Mouse (Mus musculus): Measurements from ENCODE around the gene Dctpp1. TPM values are rescaled to one million over a fixed set of nuclear protein-coding genes. Genes with fewer than 3 reads are reported as not detected.
A peak's percentile ranks its signal among the peaks of the same experiment; 100 is the strongest.

Dctpp1 gene
- polyA plus RNA-seq (2015; fragmentation: Nextera tagmentation; extraction: Ambion mirVana), result 161 and 190 TPM in 2 replicates

GRCm38 (mm10) chr7:127260309-127261111 is at the start of gene Dctpp1:
Gene Dctpp1, minus strand, starts transcription at chr7:127260709.
- Histone ChIP-seq H3K9ac (peak within 1 kb of the TSS; percentile 54), H3K9me3 (no peaks in the 10 kb centered on the region), H3K36me3 (peaks cover 9% of the 10 kb centered on the region), H3K27ac (0 out of 2 replicates have a peak within 1 kb of the TSS, but pooled peaks have one; percentile 10), H3K27me3 (no peaks in the 10 kb centered on the region), H3K4me3 (peak within 1 kb of the TSS; percentile 57), H3K4me1 (peaks cover 17% of the 10 kb centered on the region), H3K4me2 (peak within 1 kb of the TSS; percentile 62)
- under 1% methylated on average over 50 of the region's 50 CpGs for WGBS
- ATAC-seq (ENCODE audit: borderline replicate concordance, extremely low read depth, low FRiP score, low TSS enrichment), result peak; percentile 98

- no peaks in the 10 kb centered on the region for H3K27me3 ChIP-seq
- no peaks in the 10 kb centered on the region for H3K4me1 ChIP-seq
- WGBS, result 64% methylated on average over 12 of the region's 12 CpGs
- no peaks in the 10 kb centered on the region for H3K9me3 ChIP-seq
- H3K4me3 ChIP-seq, result no peak overlapping the region
- H3K27ac ChIP-seq, result no peak overlapping the region
- no peak overlapping the region for H3K9ac ChIP-seq
- H3K4me2 ChIP-seq, result no peak overlapping the region
- H3K36me3 ChIP-seq, result no peaks in the 10 kb centered on the region
- ATAC-seq (ENCODE audit: borderline replicate concordance, extremely low read depth, low FRiP score, low TSS enrichment), result no peak
Measured at GRCm38 (mm10) chr7:127309951-127310350, 49.4 kb upstream of the Dctpp1 start.

- H3K36me3 ChIP-seq, result no peaks in the 10 kb centered on the region
- 70% methylated on average over 4 of the region's 4 CpGs for WGBS
- no peaks in the 10 kb centered on the region for H3K4me1 ChIP-seq
- no peaks in the 10 kb centered on the region for H3K9me3 ChIP-seq
- no peak overlapping the region for H3K4me3 ChIP-seq
- H3K9ac ChIP-seq, result no peak overlapping the region
- no peak overlapping the region for H3K27ac ChIP-seq
- no peaks in the 10 kb centered on the region for H3K27me3 ChIP-seq
- no peak for ATAC-seq (ENCODE audit: borderline replicate concordance, extremely low read depth, low FRiP score, low TSS enrichment)
- H3K4me2 ChIP-seq, result no peak overlapping the region
Measured at GRCm38 (mm10) chr7:127308887-127309286, 48.4 kb upstream of the Dctpp1 start.

GRCm38 (mm10) chr7:127308431-127308830 is 47.9 kb upstream of the Dctpp1 start:
- ATAC-seq (ENCODE audit: borderline replicate concordance, extremely low read depth, low FRiP score, low TSS enrichment), result no peak

GRCm38 (mm10) chr7:127297586-127298193 is 37.2 kb upstream of the Dctpp1 start:
- Histone ChIP-seq H3K4me1 (no peaks in the 10 kb centered on the region), H3K4me2 (no peak overlapping the region), H3K36me3 (no peaks in the 10 kb centered on the region), H3K27me3 (no peaks in the 10 kb centered on the region), H3K9ac (no peak overlapping the region), H3K9me3 (no peaks in the 10 kb centered on the region), H3K4me3 (no peak overlapping the region), H3K27ac (no peak overlapping the region)
- ATAC-seq (ENCODE audit: borderline replicate concordance, extremely low read depth, low FRiP score, low TSS enrichment), result no peak
- WGBS, result 90% methylated on average over 5 of the region's 5 CpGs

More at GRCm38 (mm10) chr7:127308431-127308830, 47.9 kb upstream of the Dctpp1 start:
- H3K9me3 ChIP-seq, result no peaks in the 10 kb centered on the region
- no peak overlapping the region for H3K9ac ChIP-seq
- H3K27me3 ChIP-seq, result no peaks in the 10 kb centered on the region
- H3K36me3 ChIP-seq, result no peaks in the 10 kb centered on the region
- H3K4me3 ChIP-seq, result no peak overlapping the region
- H3K4me1 ChIP-seq, result no peaks in the 10 kb centered on the region
- H3K4me2 ChIP-seq, result no peak overlapping the region
- H3K27ac ChIP-seq, result no peak overlapping the region
- WGBS, result 77% methylated on average over 2 of the region's 2 CpGs

- Histone ChIP-seq H3K36me3 (no peaks in the 10 kb centered on the region), H3K27me3 (no peaks in the 10 kb centered on the region), H3K4me2 (no peak overlapping the region; the same call in 1 of the 2 replicates), H3K4me3 (no peak overlapping the region), H3K9ac (no peak overlapping the region), H3K27ac (no peak overlapping the region), H3K4me1 (no peaks in the 10 kb centered on the region), H3K9me3 (no peaks in the 10 kb centered on the region)
- ATAC-seq (ENCODE audit: borderline replicate concordance, extremely low read depth, low FRiP score, low TSS enrichment), result no peak; the same call in 1 of the 2 replicates
- 77% methylated on average over 5 of the region's 5 CpGs for WGBS
Measured at GRCm38 (mm10) chr7:127296786-127297555, 36.5 kb upstream of the Dctpp1 start.

GRCm38 (mm10) chr7:127296098-127296497 is 35.6 kb upstream of the Dctpp1 start, which contains the start of gene Itgal:
Gene Itgal, plus strand, starts transcription at chr7:127296260.
- Histone ChIP-seq H3K4me3 (no peak within 1 kb of the TSS), H3K27ac (no peak within 1 kb of the TSS), H3K9ac (no peak within 1 kb of the TSS), H3K4me1 (no peaks in the 10 kb centered on the region), H3K4me2 (no peak within 1 kb of the TSS; the same call in 1 of the 2 replicates), H3K27me3 (no peaks in the 10 kb centered on the region), H3K9me3 (no peaks in the 10 kb centered on the region), H3K36me3 (no peaks in the 10 kb centered on the region)
- no peak for ATAC-seq (ENCODE audit: borderline replicate concordance, extremely low read depth, low FRiP score, low TSS enrichment)
- WGBS, result 71% methylated on average over 11 of the region's 11 CpGs

GRCm38 (mm10) chr7:127290142-127290541 is 29.6 kb upstream of the Dctpp1 start:
- Histone ChIP-seq H3K4me1 (no peaks in the 10 kb centered on the region), H3K4me2 (no peak overlapping the region)

GRCm38 (mm10) chr7:127289306-127289705 is 28.8 kb upstream of the Dctpp1 start:
- ATAC-seq (ENCODE audit: borderline replicate concordance, extremely low read depth, low FRiP score, low TSS enrichment), result no peak
- Histone ChIP-seq H3K4me2 (no peak overlapping the region), H3K27ac (no peak overlapping the region), H3K9ac (no peak overlapping the region), H3K9me3 (peaks cover 5% of the 10 kb centered on the region), H3K4me1 (no peaks in the 10 kb centered on the region), H3K27me3 (no peaks in the 10 kb centered on the region), H3K4me3 (no peak overlapping the region), H3K36me3 (no peaks in the 10 kb centered on the region)
- 73% methylated on average over 2 of the region's 2 CpGs for WGBS

More at GRCm38 (mm10) chr7:127290142-127290541, 29.6 kb upstream of the Dctpp1 start:
- Histone ChIP-seq H3K9ac (no peak overlapping the region), H3K27ac (no peak overlapping the region), H3K27me3 (no peaks in the 10 kb centered on the region), H3K9me3 (peaks cover 5% of the 10 kb centered on the region), H3K4me3 (no peak overlapping the region), H3K36me3 (no peaks in the 10 kb centered on the region)
- no peak for ATAC-seq (ENCODE audit: borderline replicate concordance, extremely low read depth, low FRiP score, low TSS enrichment)
- 70% methylated on average over 8 of the region's 8 CpGs for WGBS

- ATAC-seq (ENCODE audit: borderline replicate concordance, extremely low read depth, low FRiP score, low TSS enrichment), result no peak
- Histone ChIP-seq H3K27ac (no peak overlapping the region), H3K36me3 (no peaks in the 10 kb centered on the region), H3K4me3 (no peak overlapping the region), H3K9ac (no peak overlapping the region), H3K4me1 (no peaks in the 10 kb centered on the region), H3K4me2 (no peak overlapping the region), H3K9me3 (peaks cover 5% of the 10 kb centered on the region), H3K27me3 (no peaks in the 10 kb centered on the region)
- WGBS, result 79% methylated on average over 1 of the region's 1 CpGs
Measured at GRCm38 (mm10) chr7:127287940-127288339, 27.4 kb upstream of the Dctpp1 start.

GRCm38 (mm10) chr7:127285154-127285553 is 24.6 kb upstream of the Dctpp1 start:
- ATAC-seq (ENCODE audit: borderline replicate concordance, extremely low read depth, low FRiP score, low TSS enrichment), result no peak
- H3K27me3 ChIP-seq, result no peaks in the 10 kb centered on the region
- WGBS, result 64% methylated on average over 8 of the region's 10 CpGs
- H3K9ac ChIP-seq, result no peak overlapping the region
- H3K4me2 ChIP-seq, result no peak overlapping the region
- H3K9me3 ChIP-seq, result peaks cover 5% of the 10 kb centered on the region
- H3K4me3 ChIP-seq, result no peak overlapping the region
- no peaks in the 10 kb centered on the region for H3K4me1 ChIP-seq
- H3K36me3 ChIP-seq, result no peaks in the 10 kb centered on the region
- H3K27ac ChIP-seq, result no peak overlapping the region

Measured in lung, embryonic 15.5 days (tissue).